Mouse (Mus musculus): ENCODE data around the gene Ddx39b. TPM values are rescaled to one million over a fixed set of nuclear protein-coding genes. Genes with fewer than 3 reads are reported as not detected.

Gene Ddx39b
- 7.4 TPM for polyA plus RNA-seq (2014; fragmentation: Illumina TruSeq; extraction: RNeasy Lipid Tissue Mini Kit (QIAGEN cat#74804); ENCODE audit: low read depth, low replicate concordance)

GRCm38 (mm10) chr17:35241305-35242014, at the start of gene Ddx39b:
Gene Ddx39b (plus strand): TSS chr17:35241746.

GRCm38 (mm10) chr17:35193881-35194843, 47.4 kb upstream of the Ddx39b start, which contains the start of gene Ltb:
Gene Ltb (plus strand): TSS chr17:35194439.

GRCm38 (mm10) chr17:35201787-35202186, 39.8 kb upstream of the Ddx39b start, which contains the start of gene Tnf:
Gene Tnf (minus strand): TSS chr17:35202007.

GRCm38 (mm10) chr17:35204494-35205379, 36.8 kb upstream of the Ddx39b start, which contains the start of gene Lta:
Gene Lta (minus strand): TSS chr17:35205351.

GRCm38 (mm10) chr17:35220156-35220952, 21.2 kb upstream of the Ddx39b start, which contains the start of gene Gm16181:
Gene Gm16181 (plus strand): TSS chr17:35220834.

GRCm38 (mm10) chr17:35233114-35233980, 8.2 kb upstream of the Ddx39b start, which contains the start of gene Atp6v1g2:
Gene Atp6v1g2 (plus strand): TSS chr17:35233660.

GRCm38 (mm10) chr17:35235614-35236389, 5.7 kb upstream of the Ddx39b start, which contains the start of gene Nfkbil1:
Gene Nfkbil1 (minus strand): TSS chr17:35235792.

GRCm38 (mm10) chr17:35262664-35263522, 21.3 kb downstream of the Ddx39b start, which contains the start of gene H2-D1:
Gene H2-D1 (plus strand): TSS chr17:35262730.

Other genes starting within 250 kb of the Ddx39b start
- gene Vars, start 240.8 kb upstream of the Ddx39b start, polyA plus RNA-seq (2014; fragmentation: Illumina TruSeq; extraction: RNeasy Lipid Tissue Mini Kit (QIAGEN cat#74804); ENCODE audit: low read depth, low replicate concordance), result 1.2 TPM
- gene Vwa7, start 225.2 kb upstream of the Ddx39b start, polyA plus RNA-seq (2014; fragmentation: Illumina TruSeq; extraction: RNeasy Lipid Tissue Mini Kit (QIAGEN cat#74804); ENCODE audit: low read depth, low replicate concordance), result not detected
- not detected for gene Sapcd1, start 213.7 kb upstream of the Ddx39b start, polyA plus RNA-seq (2014; fragmentation: Illumina TruSeq; extraction: RNeasy Lipid Tissue Mini Kit (QIAGEN cat#74804); ENCODE audit: low read depth, low replicate concordance)
- 1.1 TPM for gene Msh5, start 195.0 kb upstream of the Ddx39b start, polyA plus RNA-seq (2014; fragmentation: Illumina TruSeq; extraction: RNeasy Lipid Tissue Mini Kit (QIAGEN cat#74804); ENCODE audit: low read depth, low replicate concordance)
- 5.7 TPM for gene Clic1, start 191.8 kb upstream of the Ddx39b start, polyA plus RNA-seq (2014; fragmentation: Illumina TruSeq; extraction: RNeasy Lipid Tissue Mini Kit (QIAGEN cat#74804); ENCODE audit: low read depth, low replicate concordance)
- gene Ddah2, start 182.7 kb upstream of the Ddx39b start, polyA plus RNA-seq (2014; fragmentation: Illumina TruSeq; extraction: RNeasy Lipid Tissue Mini Kit (QIAGEN cat#74804); ENCODE audit: low read depth, low replicate concordance), result not detected
- not detected for gene Ly6g6c, start 176.4 kb upstream of the Ddx39b start, polyA plus RNA-seq (2014; fragmentation: Illumina TruSeq; extraction: RNeasy Lipid Tissue Mini Kit (QIAGEN cat#74804); ENCODE audit: low read depth, low replicate concordance)
- not detected for gene Mpig6b, start 175.6 kb upstream of the Ddx39b start, polyA plus RNA-seq (2014; fragmentation: Illumina TruSeq; extraction: RNeasy Lipid Tissue Mini Kit (QIAGEN cat#74804); ENCODE audit: low read depth, low replicate concordance)
- gene Ly6g6e, start 164.8 kb upstream of the Ddx39b start, polyA plus RNA-seq (2014; fragmentation: Illumina TruSeq; extraction: RNeasy Lipid Tissue Mini Kit (QIAGEN cat#74804); ENCODE audit: low read depth, low replicate concordance), result not detected
- not detected for gene Ly6g6d, start 163.7 kb upstream of the Ddx39b start, polyA plus RNA-seq (2014; fragmentation: Illumina TruSeq; extraction: RNeasy Lipid Tissue Mini Kit (QIAGEN cat#74804); ENCODE audit: low read depth, low replicate concordance)
- not detected for gene Ly6g6f, start 156.1 kb upstream of the Ddx39b start, polyA plus RNA-seq (2014; fragmentation: Illumina TruSeq; extraction: RNeasy Lipid Tissue Mini Kit (QIAGEN cat#74804); ENCODE audit: low read depth, low replicate concordance)
- gene Abhd16a, start 152.5 kb upstream of the Ddx39b start, polyA plus RNA-seq (2014; fragmentation: Illumina TruSeq; extraction: RNeasy Lipid Tissue Mini Kit (QIAGEN cat#74804); ENCODE audit: low read depth, low replicate concordance), result 4.4 TPM
- not detected for gene Ly6g5c, start 133.5 kb upstream of the Ddx39b start, polyA plus RNA-seq (2014; fragmentation: Illumina TruSeq; extraction: RNeasy Lipid Tissue Mini Kit (QIAGEN cat#74804); ENCODE audit: low read depth, low replicate concordance)
- not detected for gene Ly6g5b, start 126.3 kb upstream of the Ddx39b start, polyA plus RNA-seq (2014; fragmentation: Illumina TruSeq; extraction: RNeasy Lipid Tissue Mini Kit (QIAGEN cat#74804); ENCODE audit: low read depth, low replicate concordance)
- gene Gpank1, start 120.3 kb upstream of the Ddx39b start, polyA plus RNA-seq (2014; fragmentation: Illumina TruSeq; extraction: RNeasy Lipid Tissue Mini Kit (QIAGEN cat#74804); ENCODE audit: low read depth, low replicate concordance), result 1.4 TPM
- gene Csnk2b, start 119.7 kb upstream of the Ddx39b start, polyA plus RNA-seq (2014; fragmentation: Illumina TruSeq; extraction: RNeasy Lipid Tissue Mini Kit (QIAGEN cat#74804); ENCODE audit: low read depth, low replicate concordance), result 97.4 TPM
- 1.3 TPM for gene D17H6S53E, start 115.4 kb upstream of the Ddx39b start, polyA plus RNA-seq (2014; fragmentation: Illumina TruSeq; extraction: RNeasy Lipid Tissue Mini Kit (QIAGEN cat#74804); ENCODE audit: low read depth, low replicate concordance)
- 85.5 TPM for gene Apom, start 109.7 kb upstream of the Ddx39b start, polyA plus RNA-seq (2014; fragmentation: Illumina TruSeq; extraction: RNeasy Lipid Tissue Mini Kit (QIAGEN cat#74804); ENCODE audit: low read depth, low replicate concordance)
- gene Bag6, start 106.6 kb upstream of the Ddx39b start, polyA plus RNA-seq (2014; fragmentation: Illumina TruSeq; extraction: RNeasy Lipid Tissue Mini Kit (QIAGEN cat#74804); ENCODE audit: low read depth, low replicate concordance), result 5.2 TPM
- 3.7 TPM for gene Prrc2a, start 76.8 kb upstream of the Ddx39b start, polyA plus RNA-seq (2014; fragmentation: Illumina TruSeq; extraction: RNeasy Lipid Tissue Mini Kit (QIAGEN cat#74804); ENCODE audit: low read depth, low replicate concordance)
- gene Aif1, start 65.7 kb upstream of the Ddx39b start, polyA plus RNA-seq (2014; fragmentation: Illumina TruSeq; extraction: RNeasy Lipid Tissue Mini Kit (QIAGEN cat#74804); ENCODE audit: low read depth, low replicate concordance), result 7.5 TPM
- not detected for gene Lst1, start 53.3 kb upstream of the Ddx39b start, polyA plus RNA-seq (2014; fragmentation: Illumina TruSeq; extraction: RNeasy Lipid Tissue Mini Kit (QIAGEN cat#74804); ENCODE audit: low read depth, low replicate concordance)
- gene Ltb, start 47.3 kb upstream of the Ddx39b start, polyA plus RNA-seq (2014; fragmentation: Illumina TruSeq; extraction: RNeasy Lipid Tissue Mini Kit (QIAGEN cat#74804); ENCODE audit: low read depth, low replicate concordance), result not detected
- 0.26 TPM for gene Tnf, start 39.7 kb upstream of the Ddx39b start, polyA plus RNA-seq (2014; fragmentation: Illumina TruSeq; extraction: RNeasy Lipid Tissue Mini Kit (QIAGEN cat#74804); ENCODE audit: low read depth, low replicate concordance)
- not detected for gene Lta, start 36.4 kb upstream of the Ddx39b start, polyA plus RNA-seq (2014; fragmentation: Illumina TruSeq; extraction: RNeasy Lipid Tissue Mini Kit (QIAGEN cat#74804); ENCODE audit: low read depth, low replicate concordance)
- gene Gm16181, start 20.9 kb upstream of the Ddx39b start, polyA plus RNA-seq (2014; fragmentation: Illumina TruSeq; extraction: RNeasy Lipid Tissue Mini Kit (QIAGEN cat#74804); ENCODE audit: low read depth, low replicate concordance), result not detected
- 2.6 TPM for gene Atp6v1g2, start 8.1 kb upstream of the Ddx39b start, polyA plus RNA-seq (2014; fragmentation: Illumina TruSeq; extraction: RNeasy Lipid Tissue Mini Kit (QIAGEN cat#74804); ENCODE audit: low read depth, low replicate concordance)
- gene Nfkbil1, start 6.0 kb upstream of the Ddx39b start, polyA plus RNA-seq (2014; fragmentation: Illumina TruSeq; extraction: RNeasy Lipid Tissue Mini Kit (QIAGEN cat#74804); ENCODE audit: low read depth, low replicate concordance), result 0.87 TPM
- gene H2-D1, start 21.0 kb downstream of the Ddx39b start, polyA plus RNA-seq (2014; fragmentation: Illumina TruSeq; extraction: RNeasy Lipid Tissue Mini Kit (QIAGEN cat#74804); ENCODE audit: low read depth, low replicate concordance), result 78.7 TPM
- gene H2-Q1, start 78.7 kb downstream of the Ddx39b start, polyA plus RNA-seq (2014; fragmentation: Illumina TruSeq; extraction: RNeasy Lipid Tissue Mini Kit (QIAGEN cat#74804); ENCODE audit: low read depth, low replicate concordance), result 18.4 TPM
- gene H2-Q2, start 100.5 kb downstream of the Ddx39b start, polyA plus RNA-seq (2014; fragmentation: Illumina TruSeq; extraction: RNeasy Lipid Tissue Mini Kit (QIAGEN cat#74804); ENCODE audit: low read depth, low replicate concordance), result 2.7 TPM
- 22.6 TPM for gene H2-Q4, start 137.9 kb downstream of the Ddx39b start, polyA plus RNA-seq (2014; fragmentation: Illumina TruSeq; extraction: RNeasy Lipid Tissue Mini Kit (QIAGEN cat#74804); ENCODE audit: low read depth, low replicate concordance)
- gene H2-Q6, start 183.1 kb downstream of the Ddx39b start, polyA plus RNA-seq (2014; fragmentation: Illumina TruSeq; extraction: RNeasy Lipid Tissue Mini Kit (QIAGEN cat#74804); ENCODE audit: low read depth, low replicate concordance), result 10.0 TPM
- 6.8 TPM for gene H2-Q7, start 197.4 kb downstream of the Ddx39b start, polyA plus RNA-seq (2014; fragmentation: Illumina TruSeq; extraction: RNeasy Lipid Tissue Mini Kit (QIAGEN cat#74804); ENCODE audit: low read depth, low replicate concordance)
- 511 TPM for gene H2-Q10, start 228.3 kb downstream of the Ddx39b start, polyA plus RNA-seq (2014; fragmentation: Illumina TruSeq; extraction: RNeasy Lipid Tissue Mini Kit (QIAGEN cat#74804); ENCODE audit: low read depth, low replicate concordance)